Mouse (Mus musculus) layer of hippocampus, adult 18-20 months (tissue): ENCODE measurements around the gene Ctnna3. TPM values are rescaled to one million over a fixed set of nuclear protein-coding genes. Genes with fewer than 3 reads are reported as not detected.
"Not testable (repeated sequence)": the region's sequence is repeated elsewhere in the genome, so short reads cannot be mapped to it uniquely, and the experiment has no call there.

Experiments
- DNase-seq, 2 experiments: peaks; one replicate each; pipeline ENCODE4 v3.0.0; 2022; ENCODE audit warnings: low spot score in 2 of 2
- long read RNA-seq: library from polyadenylated mRNA; stranded (forward); transcript quantifications from one replicate; pipeline ENCODE4 v2.0.0, GENCODE M21; 2021
- total RNA-seq, 2 experiments: library from RNA; stranded (reverse); gene quantifications; 2 replicates each; pipeline ENCODE4 v1.2.3; 2021

Gene Ctnna3
- 1 to 10 TPM; 1.4 to 2.6 TPM for total RNA-seq
- long read RNA-seq, partial matches to known transcripts: 2 of 3 reads
- long read RNA-seq, other reads (novel, unspliced or antisense): 1 of 3 reads

DNA sequence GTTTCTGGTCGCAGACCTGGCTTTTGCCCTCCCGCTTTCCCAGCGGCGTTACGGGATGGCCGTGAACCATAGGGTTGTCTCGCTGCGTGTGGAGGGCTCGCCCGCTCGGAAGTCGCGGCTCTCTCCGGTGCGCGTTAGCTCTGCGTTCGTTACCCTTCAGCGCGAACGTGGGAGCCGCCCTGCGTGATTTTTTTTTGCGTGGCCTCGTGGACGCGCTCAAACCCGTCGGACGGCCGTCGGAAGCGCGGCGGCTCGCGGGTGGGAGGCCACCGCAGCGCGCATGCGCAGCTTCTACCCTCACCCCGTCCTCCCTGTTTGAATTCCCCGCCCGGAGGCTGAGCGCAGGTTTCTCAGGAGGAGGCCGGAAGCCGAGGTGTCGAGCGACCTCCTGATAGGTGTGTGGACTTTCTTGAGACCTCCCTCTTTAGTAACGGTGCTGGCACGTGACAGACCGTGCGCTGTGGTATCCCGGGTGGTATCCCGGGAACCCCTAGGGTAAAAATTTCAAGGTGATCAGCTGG is at the start of gene Ctnna3:
Ctnna3 (plus strand) TSS at position 314 of the 521 bp plus-strand sequence.
- DNase-seq: peak; percentile 84 to 90

GRCm38 (mm10) chr10:63381498-63382280 is 48.2 kb upstream of the Ctnna3 start, which contains the start of gene Sirt1:
TSS of gene Sirt1 (minus strand) at chr10:63381704.
- peak in 1 of 2 experiments; percentile 17 for DNase-seq

GRCm38 (mm10) chr10:63382372-63383279 is 47.3 kb upstream of the Ctnna3 start, which contains the start of gene Dnajc12:
TSS of gene Dnajc12 (plus strand) at chr10:63382443.
- DNase-seq: peak; percentile 82 to 90

DNA sequence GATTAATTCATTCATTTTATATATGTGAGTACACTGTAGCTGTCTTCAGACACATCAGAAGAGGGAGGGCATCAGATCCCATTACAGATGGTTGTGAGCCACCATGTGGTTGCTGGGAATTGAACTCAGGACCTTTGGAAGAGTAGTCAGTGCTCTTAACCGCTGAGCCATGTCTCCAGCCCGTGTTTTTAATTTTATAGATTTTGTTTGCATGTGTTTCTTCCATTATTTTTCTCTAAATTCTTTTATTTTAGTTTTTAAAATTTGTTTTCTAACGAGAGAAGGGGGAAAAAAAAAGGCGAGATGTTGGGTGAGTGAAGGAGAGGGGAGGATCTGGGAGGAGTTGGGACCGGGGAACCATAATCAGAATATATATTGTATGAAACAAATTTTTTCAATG is 44.0 kb upstream of the Ctnna3 start:
- not testable (repeated sequence) for DNase-seq

GRCm38 (mm10) chr10:63386444-63386843 is 43.5 kb upstream of the Ctnna3 start:
- DNase-seq: peak; percentile 83 to 92

- no peak for DNase-seq
Observed at GRCm38 (mm10) chr10:63386991-63387390, 42.9 kb upstream of the Ctnna3 start.

- DNase-seq: no peak
Observed at GRCm38 (mm10) chr10:63388948-63389347, 41.0 kb upstream of the Ctnna3 start.

DNA sequence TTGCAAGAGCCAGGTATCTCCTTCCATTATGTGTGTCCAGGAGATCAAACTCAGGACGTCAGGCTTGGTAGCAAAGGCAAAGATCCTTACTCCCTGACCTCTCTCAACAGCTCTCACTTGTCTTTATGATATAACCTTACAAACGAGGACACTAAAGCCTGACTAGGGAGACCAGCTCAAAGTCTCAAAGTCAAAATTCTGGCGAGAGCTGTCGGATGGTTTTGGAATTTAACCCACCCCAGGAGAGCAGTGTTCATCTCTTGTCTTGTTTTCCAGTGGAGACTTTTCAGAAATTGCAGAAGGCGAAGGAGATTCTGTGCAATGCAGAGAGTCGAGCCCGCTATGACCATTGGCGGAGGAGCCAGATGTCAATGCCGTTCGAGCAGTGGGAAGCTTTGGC is 32.9 kb upstream of the Ctnna3 start:
- DNase-seq: no peak

GRCm38 (mm10) chr10:63402731-63403504 is 27.0 kb upstream of the Ctnna3 start:
- DNase-seq: no peak

DNA sequence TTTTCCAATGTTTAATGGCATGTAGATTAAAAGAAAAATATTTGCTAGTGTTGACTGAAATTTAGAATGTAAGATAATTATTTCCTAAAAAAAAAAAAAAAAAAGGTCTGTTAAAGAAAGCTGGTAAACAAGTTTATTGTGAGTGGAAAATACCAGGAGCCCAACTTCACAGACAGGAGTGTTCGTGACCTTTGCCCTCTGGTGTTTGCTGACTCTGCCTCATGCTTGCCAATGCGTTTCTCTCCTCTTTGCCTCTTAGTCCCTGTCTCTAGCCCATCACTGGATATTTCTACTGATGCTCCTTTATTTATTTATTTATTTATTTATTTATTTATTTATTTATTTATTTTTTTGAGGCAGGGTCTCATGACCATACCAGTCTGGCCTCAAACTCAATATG is 26.3 kb upstream of the Ctnna3 start:
- no peak for DNase-seq

GRCm38 (mm10) chr10:63410162-63410956 is 19.5 kb upstream of the Ctnna3 start:
- DNase-seq: peak in 1 of 2 experiments; percentile 13

GRCm38 (mm10) chr10:63411674-63412073 is 18.2 kb upstream of the Ctnna3 start:
- not testable (repeated sequence) for DNase-seq

DNA sequence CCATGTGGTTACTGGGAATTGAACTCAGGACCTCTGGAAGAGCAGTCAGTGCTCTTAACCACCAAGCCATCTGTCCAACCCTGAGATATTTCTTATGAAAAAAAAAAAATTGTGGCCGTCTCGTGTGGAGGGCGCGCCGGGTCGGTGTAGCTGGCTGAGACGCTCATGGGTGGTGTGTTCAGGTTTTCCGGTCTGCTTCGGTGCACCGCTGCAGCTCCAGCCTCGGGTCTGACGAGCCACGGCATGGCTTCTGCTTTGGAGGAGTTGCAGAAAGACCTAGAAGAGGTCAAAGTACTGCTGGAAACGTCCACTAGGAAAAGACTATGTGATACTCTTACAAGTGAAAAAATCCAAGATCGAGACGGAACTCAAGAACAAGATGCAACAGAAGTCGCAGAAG is 17.1 kb upstream of the Ctnna3 start:
- DNase-seq: no peak

- DNase-seq: no peak
Observed at GRCm38 (mm10) chr10:63415287-63415686, 14.6 kb upstream of the Ctnna3 start.

- no peak for DNase-seq
Observed at GRCm38 (mm10) chr10:63415850-63416249, 14.0 kb upstream of the Ctnna3 start.

DNA sequence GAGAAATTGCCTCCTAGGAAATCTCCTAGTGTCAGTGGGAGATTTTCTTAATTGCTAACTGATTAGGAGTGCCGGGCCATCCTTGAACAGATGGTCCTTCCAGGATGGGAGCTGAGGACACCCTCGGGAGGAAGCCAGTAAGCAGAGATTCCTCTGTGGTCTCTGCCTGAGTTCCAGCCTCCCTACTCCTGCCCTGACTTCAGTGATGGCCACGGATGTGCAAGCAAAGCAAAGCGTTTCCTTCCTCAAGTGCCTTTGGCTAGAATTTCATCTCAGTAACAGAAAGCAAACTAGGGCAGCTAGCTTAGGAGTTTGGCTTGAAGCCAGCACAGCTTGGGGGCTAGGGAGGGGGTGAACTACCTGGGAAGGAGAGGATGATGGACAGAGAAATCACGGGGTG is 12.8 kb upstream of the Ctnna3 start:
- no peak for DNase-seq

DNA sequence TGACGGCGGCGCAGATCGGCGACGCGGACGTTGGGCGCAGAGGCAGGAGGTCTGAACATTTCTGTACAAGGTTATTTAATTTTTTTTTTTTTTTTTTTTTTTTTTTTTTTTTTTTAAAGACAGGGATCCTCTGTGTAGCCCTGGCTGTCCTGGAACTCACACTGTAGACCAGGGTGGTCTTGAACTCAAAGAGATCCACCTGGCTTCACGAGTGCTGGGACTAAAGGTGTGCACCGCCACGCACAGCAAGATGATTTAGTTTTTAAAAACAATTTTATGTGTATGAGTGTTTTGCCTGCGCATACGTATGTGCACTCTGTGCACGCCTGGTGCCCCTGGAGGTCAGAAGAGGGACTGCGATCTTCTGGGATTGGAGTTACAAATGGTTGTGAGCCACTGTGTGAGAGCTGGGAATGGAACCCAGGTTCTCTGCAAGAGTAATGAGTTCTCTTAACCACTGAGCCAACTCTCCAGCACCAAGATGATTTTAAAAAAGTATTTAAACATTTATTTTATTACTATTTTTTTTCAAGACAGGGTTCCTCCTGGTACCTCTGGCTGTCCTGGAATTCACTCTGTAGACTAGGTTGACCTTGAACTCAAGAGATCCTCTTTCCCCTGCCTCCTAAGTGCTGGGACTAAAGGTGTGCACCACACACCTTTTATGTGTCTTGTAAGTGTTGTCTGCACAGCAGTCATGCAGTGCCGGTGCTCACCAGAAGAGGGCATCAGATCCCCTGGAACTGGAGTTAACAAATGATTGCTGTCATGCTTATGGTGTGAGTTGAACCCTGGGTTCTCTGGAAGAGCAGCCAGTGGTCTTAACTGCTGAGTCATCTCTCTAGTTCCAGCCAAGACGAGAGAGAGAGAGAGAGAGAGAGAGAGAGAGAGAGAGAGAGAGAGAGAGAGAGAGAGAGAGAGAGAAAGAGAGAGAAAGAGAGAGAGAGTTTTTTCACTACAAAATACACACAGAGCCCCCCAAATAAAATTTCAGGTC is 7.9 kb upstream of the Ctnna3 start, which contains the start of gene Gm7075:
Gm7075 (minus strand) TSS at position 51 of the 997 bp plus-strand sequence.
- peak in 1 of 2 experiments; percentile 24 for DNase-seq

GRCm38 (mm10) chr10:63422736-63422992 is 7.2 kb upstream of the Ctnna3 start:
- no peak for DNase-seq
